Mouse (Mus musculus) liver, adult (tissue): ENCODE data around the gene Mboat1.

Experiments used
- GATA4 ChIP-seq: IDR thresholded peaks from 2 replicates; pipeline ENCODE4 v1.6.1; 2014; ENCODE audit warnings: mild to moderate bottlenecking, low read length; ENCODE audit not compliant: insufficient replicate concordance

Gene Mboat1

GRCm38 (mm10) chr13:30166138-30167090 lies 30.1 kb downstream of the Mboat1 start:
- no peak for TF ChIP-seq GATA4

DNA sequence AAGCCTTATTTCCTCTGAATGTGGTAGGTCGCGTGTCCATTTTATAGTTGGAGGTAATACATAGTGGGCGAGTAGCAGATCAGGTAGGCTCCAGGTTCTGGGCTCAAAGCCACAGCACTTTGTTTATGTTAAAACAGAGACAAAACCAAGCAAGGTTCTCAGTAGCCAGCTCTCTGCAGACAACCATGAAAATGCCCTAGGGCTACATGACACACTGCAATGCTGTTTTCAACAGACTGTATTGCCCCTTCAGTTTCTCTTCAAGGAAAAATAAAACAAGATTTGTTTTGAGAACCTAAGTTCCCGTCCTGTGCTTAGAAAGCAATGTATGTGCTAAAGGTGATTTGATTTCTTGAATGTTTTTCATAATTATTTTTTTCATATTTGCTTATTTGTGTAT lies 31.2 kb downstream of the Mboat1 start:
- no peak for TF ChIP-seq GATA4

GRCm38 (mm10) chr13:30168803-30169202 lies 32.5 kb downstream of the Mboat1 start:
- no peak for TF ChIP-seq GATA4

DNA sequence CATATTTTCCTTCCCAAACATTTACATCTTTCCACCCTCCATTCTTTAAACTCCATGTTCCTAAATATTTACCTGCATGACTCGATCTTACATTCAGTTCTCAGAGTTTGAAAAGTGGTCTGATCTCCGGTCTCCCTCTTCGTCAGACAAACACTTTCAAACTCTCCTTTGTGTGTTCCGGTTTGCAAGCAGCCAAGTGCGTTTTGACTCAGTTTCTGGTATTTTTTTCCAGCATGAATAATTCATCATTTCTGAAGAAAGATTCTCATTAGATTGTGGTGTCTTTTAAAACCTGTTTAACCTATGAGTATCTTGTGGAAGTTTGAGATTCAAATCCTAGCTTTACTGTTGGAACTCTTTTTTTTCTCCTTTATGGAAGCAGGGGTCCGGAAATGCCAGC lies 33.8 kb downstream of the Mboat1 start:
- TF ChIP-seq GATA4: no peak

DNA sequence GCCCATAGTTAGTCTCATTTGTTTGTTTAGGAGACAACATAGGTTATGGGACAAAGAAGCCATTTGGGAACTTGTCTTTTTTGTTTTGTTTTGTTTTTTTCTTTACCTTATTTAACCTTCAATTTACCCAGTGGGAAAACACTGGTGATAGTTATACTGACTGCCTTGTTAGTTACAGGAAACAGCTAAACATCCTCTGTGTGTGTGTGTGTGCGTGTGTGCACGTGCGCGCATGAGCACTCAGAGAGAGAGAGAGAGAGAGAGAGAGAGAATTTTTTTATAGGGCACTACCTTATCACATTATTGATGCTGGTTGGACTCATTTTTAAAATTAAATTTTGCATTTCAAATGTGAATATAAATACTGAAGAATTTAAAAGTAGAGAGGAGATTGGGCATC lies 38.3 kb downstream of the Mboat1 start:
- no peak for TF ChIP-seq GATA4

GRCm38 (mm10) chr13:30177356-30177755 lies 41.1 kb downstream of the Mboat1 start:
- no peak for TF ChIP-seq GATA4

GRCm38 (mm10) chr13:30185549-30185948 lies 49.3 kb downstream of the Mboat1 start:
- no peak for TF ChIP-seq GATA4

- no peak for TF ChIP-seq GATA4
These were observed 49.7 kb downstream of the Mboat1 start for GRCm38 (mm10) chr13:30185959-30186358.

DNA sequence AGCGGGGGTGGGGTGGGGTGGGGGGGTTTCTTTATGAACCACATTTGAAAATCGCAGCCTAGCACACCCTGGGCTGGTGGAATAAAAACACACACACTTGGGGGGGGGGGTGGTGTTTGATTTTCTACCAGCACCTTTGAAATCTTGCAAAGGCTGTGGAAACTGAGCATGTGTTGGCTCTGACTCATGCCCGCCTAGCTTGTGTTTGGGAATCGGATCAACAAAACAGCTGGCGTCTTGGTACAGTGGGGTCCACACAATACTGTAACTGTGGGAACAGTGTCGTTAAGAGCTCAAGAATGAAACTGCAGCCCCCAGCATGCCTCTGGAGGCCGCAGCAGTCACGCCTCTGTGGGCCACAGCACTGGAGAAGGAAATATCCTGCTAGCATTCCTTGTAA lies 50.2 kb downstream of the Mboat1 start:
- TF ChIP-seq GATA4: no peak

DNA sequence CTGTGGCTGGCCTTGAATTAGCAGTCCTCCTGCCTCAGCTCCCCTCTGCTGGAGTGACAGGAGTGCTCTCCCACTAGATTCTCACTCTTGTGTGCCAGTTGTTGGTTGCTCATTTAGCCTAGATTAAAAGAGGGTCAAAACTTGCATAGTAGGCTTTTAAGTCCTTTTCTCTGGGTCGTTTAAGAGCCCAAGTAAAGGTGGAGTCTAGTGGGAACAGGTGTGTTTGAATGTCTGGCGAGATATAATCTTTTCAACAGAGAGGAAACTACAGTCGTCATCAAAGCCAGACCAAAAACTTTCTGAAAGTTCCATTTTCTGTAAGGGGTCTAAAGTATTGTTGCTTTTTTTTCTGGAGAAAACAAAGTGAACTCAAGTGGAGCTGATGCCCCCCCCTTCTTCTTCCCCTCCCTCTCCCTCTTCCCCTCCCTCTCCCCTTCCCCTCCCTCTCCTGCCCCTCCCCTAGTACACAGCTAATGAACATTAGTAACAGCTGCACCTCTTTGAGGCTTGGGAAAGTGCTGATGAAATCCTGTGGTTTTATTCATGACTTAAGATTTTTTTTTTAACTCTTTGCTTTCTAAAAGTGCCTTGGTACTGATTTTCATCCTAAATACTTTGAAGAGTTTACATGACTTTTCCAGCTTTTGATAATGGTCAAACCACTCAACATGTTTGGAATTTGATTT lies 55.9 kb downstream of the Mboat1 start:
- no peak for TF ChIP-seq GATA4

GRCm38 (mm10) chr13:30193363-30193762 lies 57.1 kb downstream of the Mboat1 start:
- no peak for TF ChIP-seq GATA4

GRCm38 (mm10) chr13:30194834-30195233 lies 58.5 kb downstream of the Mboat1 start:
- TF ChIP-seq GATA4: no peak

DNA sequence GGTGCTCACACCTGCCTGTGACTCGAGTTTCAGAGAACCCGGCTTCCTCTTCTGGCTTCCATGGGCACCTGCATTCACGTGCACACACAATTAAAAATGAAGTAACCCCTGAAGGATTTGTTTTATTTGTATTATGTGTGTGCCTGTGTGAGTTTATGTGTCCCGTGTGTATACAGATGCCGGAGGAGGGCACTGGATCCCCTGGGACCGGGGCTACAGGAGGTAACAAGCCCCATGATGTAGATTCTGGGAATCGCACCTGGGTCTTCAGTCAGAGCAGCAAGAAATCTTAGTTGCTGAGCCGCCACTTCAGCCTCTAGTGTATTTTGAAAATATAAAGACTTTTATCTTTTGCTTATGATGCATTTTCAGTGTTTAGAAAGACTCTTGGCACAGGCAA lies 60.4 kb downstream of the Mboat1 start:
- TF ChIP-seq GATA4: no peak

- TF ChIP-seq GATA4: no peak
These were observed 61.8 kb downstream of the Mboat1 start for GRCm38 (mm10) chr13:30198101-30198570.

DNA sequence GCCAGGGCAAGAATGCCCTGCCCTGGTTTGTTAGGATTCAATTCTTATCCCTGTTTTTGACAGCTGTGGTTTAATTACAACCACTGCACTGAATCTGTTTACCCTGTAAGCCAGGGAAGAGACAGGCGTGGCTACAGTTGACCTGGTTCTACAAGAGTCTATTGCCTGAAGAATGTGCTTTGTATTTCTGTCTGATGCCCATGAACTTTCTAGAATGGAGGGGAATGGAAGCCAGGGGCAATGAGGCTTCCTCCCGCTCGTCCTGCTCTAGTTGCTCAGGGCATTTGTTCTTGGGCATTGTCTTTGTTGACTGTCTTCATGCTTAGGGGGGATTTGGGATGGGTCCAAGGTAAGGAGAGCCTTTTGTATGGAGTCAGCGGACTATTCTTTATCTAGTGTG lies 63.5 kb downstream of the Mboat1 start:
- no peak for TF ChIP-seq GATA4

DNA sequence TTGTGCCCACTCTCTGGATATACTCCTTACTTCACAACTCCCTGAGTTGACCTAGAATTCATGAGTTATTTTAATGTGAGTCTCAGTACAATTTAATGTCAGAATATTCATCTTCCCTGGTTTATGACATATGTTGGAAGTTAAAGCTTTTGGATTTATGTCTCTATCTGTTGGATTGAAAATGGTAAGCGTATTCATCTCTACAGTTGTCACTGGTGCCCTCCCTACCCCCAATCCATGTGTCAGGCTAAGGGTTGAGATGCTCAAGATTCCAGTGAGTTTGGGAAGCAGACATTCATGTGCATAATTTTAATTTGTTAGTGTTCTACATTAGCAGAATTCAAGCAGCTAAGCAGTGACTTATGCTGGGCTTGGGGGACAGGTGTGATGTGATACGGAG lies 64.4 kb downstream of the Mboat1 start:
- TF ChIP-seq GATA4: no peak
